Mouse (Mus musculus) E14TG2a.4 (cell line): ENCODE measurements at regions not wholly inside any gene's neighbourhood (a gene's known extent, or its start where the extent isn't known, plus 50 kb on each side); places are given as distances from the start of the nearest gene placed in this dataset.

ENCODE experiments used
- H3K27me3 ChIP-seq: 2 replicates; pipeline ENCODE4 v1.6.1; 2014; ENCODE audit warnings: low read length, control low read depth; ENCODE audit not compliant: insufficient read depth
- H3K36me3 ChIP-seq: 2 replicates; pipeline ENCODE4 v1.6.1; 2014; ENCODE audit warnings: low read length, control low read depth; ENCODE audit not compliant: insufficient read depth
- H3K4me1 ChIP-seq: replicated peaks from 2 replicates; pipeline ENCODE4 v1.6.1; 2014; ENCODE audit warnings: low read depth, low read length, control low read depth
- H3K4me3 ChIP-seq: replicated peaks from 2 replicates; pipeline ENCODE4 v1.5.1; 2014; ENCODE audit warnings: mild to moderate bottlenecking, low read length
- H3K9me3 ChIP-seq: 2 replicates; pipeline ENCODE4 v1.6.1; 2014; ENCODE audit warnings: low read length, control low read depth
- CTCF ChIP-seq: conservative IDR thresholded peaks from 2 replicates; pipeline ENCODE4 v1.5.1; 2014; ENCODE audit warnings: low read length
- NANOG ChIP-seq: IDR thresholded peaks from 2 replicates; pipeline ENCODE4 v1.6.1; 2014; ENCODE audit warnings: borderline replicate concordance, low read length, mixed read lengths
- POU5F1 ChIP-seq: IDR thresholded peaks from 2 replicates; pipeline ENCODE4 v1.6.1; 2014; ENCODE audit warnings: low read length, borderline replicate concordance

DNA sequence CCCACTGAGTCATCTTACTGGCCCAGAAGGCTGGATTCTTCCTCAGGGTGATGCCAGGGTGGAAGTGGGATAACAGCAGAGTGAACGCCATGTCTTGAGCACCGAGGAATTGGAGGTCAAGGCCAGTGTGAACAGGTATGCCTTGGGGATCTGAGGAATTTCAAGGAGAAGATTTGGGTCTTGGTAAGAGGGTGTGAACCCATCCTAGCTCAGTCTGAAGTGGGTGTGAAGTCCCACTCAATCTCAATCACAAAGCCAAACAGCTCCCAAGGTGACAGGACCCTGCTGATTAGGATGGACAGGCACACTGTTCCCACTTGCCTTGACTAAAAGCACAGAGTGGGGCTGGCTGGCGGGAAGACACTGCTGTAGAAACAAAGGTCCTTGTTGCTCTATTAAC, 224.0 kb upstream of the Peli2 start:
- H3K27me3 ChIP-seq: no peaks in the 10 kb centered on the region
- H3K36me3 ChIP-seq: no peaks in the 10 kb centered on the region
- no peak for TF ChIP-seq CTCF
- no peak for TF ChIP-seq POU5F1
- TF ChIP-seq NANOG: no peak
- H3K4me3 ChIP-seq: no peak overlapping the region
- peaks cover 9% of the 10 kb centered on the region; the same call in 1 of the 2 replicates for H3K4me1 ChIP-seq
- no peaks in the 10 kb centered on the region for H3K9me3 ChIP-seq

- H3K36me3 ChIP-seq: no peaks in the 10 kb centered on the region
- no peaks in the 10 kb centered on the region for H3K9me3 ChIP-seq
- no peaks in the 10 kb centered on the region for H3K27me3 ChIP-seq
- H3K4me3 ChIP-seq: no peak overlapping the region
- TF ChIP-seq POU5F1: no peak
- no peak for TF ChIP-seq CTCF
- no peak for TF ChIP-seq NANOG
- peaks cover 9% of the 10 kb centered on the region; the same call in 1 of the 2 replicates for H3K4me1 ChIP-seq
Measured at GRCm38 (mm10) chr14:47897907-47898530, 222.6 kb upstream of the Peli2 start.

DNA sequence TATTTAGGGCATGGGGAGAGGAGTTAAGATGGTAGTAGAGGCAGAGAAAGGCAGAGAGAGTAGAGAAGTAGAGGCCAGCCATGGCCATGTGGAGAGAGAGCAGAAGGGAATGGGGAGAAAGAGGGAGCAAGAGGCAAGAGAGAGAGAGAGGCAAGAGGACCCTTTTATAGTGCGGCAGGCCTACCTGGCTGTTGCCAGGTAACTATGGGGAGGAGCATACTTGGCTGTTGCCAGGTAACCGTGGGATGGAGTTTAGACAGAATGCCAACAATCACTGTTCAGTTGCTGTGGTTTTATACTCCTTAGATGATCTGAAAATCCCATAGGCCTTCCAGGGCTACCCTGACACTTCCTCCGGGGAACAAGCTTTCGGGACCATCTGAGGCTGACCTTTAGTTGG, 222.0 kb upstream of the Peli2 start:
- no peaks in the 10 kb centered on the region for H3K9me3 ChIP-seq
- H3K36me3 ChIP-seq: no peaks in the 10 kb centered on the region
- peaks cover 9% of the 10 kb centered on the region; the same call in 1 of the 2 replicates for H3K4me1 ChIP-seq
- H3K27me3 ChIP-seq: no peaks in the 10 kb centered on the region
- TF ChIP-seq NANOG (no peak), CTCF (no peak), POU5F1 (no peak)
- no peak overlapping the region for H3K4me3 ChIP-seq

DNA sequence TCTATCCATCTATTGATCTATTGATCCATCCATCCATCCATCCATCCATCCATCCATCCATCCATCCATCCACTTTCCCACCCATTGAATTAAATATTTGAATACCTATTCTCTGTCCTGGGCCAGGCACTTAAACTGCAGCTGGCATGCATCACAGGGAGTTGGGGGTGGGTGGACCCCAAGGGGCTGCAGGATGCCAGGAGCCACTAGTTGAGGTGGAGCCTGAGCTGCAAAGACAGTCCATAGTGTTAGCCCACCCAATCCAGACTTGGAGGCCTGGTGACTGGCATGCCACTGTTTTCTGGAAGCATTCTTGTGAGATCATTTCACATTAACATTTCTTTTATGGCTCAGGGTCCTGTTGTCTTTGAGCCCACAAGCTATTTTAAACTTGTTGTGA, 215.3 kb upstream of the Peli2 start:
- H3K36me3 ChIP-seq: no peaks in the 10 kb centered on the region
- no peaks in the 10 kb centered on the region for H3K27me3 ChIP-seq
- H3K9me3 ChIP-seq: no peaks in the 10 kb centered on the region
- 0 out of 2 replicates have a peak, but pooled peaks cover 2% of the 10 kb centered on the region for H3K4me1 ChIP-seq
- no peak overlapping the region for H3K4me3 ChIP-seq
- no peak for TF ChIP-seq CTCF

DNA sequence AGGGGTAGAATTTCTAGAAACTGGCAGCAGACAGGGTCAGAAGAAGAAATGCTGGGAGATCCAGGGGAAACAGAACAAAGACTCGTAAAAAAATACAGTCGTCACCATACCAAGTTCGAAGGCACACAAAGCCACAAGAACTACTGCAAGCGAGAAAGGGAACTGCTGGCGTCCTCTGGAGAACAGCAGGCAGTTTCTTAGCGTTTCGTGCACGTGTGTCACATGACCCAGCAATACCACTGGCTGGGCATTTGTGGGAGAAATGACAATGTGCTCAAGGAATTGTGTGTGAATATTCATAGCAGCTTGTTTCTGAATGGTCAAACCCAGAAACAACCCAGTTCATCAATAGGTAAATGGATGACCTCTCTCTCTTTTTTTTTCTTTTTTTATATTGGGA, 211.5 kb upstream of the Peli2 start:
- peaks cover 13% of the 10 kb centered on the region for H3K4me1 ChIP-seq
- H3K9me3 ChIP-seq: no peaks in the 10 kb centered on the region
- H3K36me3 ChIP-seq: no peaks in the 10 kb centered on the region
- TF ChIP-seq CTCF (no peak), POU5F1 (no peak), NANOG (no peak)
- H3K4me3 ChIP-seq: no peak overlapping the region
- no peaks in the 10 kb centered on the region for H3K27me3 ChIP-seq

DNA sequence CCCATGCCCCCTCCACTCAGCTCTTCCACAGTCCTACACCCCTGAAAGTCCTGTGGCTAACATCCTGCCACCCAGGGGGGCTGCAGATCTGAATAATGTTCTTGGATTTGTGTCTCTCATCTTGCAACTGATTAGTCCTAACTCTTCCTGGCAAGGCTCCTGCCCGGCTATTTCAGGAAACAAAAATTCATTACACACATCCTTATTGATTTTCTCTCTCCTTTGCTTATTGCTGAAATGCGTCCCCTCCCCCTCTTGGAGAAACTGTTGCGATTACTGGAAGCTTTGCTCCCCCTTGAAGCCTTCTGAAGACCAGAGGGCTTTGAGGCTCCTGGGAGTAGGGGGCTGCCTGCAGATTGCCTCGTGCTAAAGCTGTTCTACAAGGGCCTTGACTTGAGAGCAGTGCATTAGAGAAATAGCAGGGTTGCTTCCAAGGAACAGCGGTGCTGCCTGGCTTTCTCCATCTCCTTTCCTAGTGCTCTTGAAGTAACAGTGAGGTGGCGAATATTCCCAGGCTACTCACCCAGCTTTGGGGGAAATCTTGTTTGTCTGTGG, 209.8 kb upstream of the Peli2 start:
- H3K27me3 ChIP-seq: 0 out of 2 replicates have a peak, but pooled peaks cover 4% of the 10 kb centered on the region
- no peak overlapping the region for H3K4me3 ChIP-seq
- H3K9me3 ChIP-seq: no peaks in the 10 kb centered on the region
- peaks cover 13% of the 10 kb centered on the region for H3K4me1 ChIP-seq
- TF ChIP-seq CTCF: no peak
- no peak for TF ChIP-seq NANOG
- TF ChIP-seq POU5F1: no peak
- H3K36me3 ChIP-seq: no peaks in the 10 kb centered on the region

- H3K4me3 ChIP-seq: no peak overlapping the region
- peaks cover 13% of the 10 kb centered on the region for H3K4me1 ChIP-seq
- no peaks in the 10 kb centered on the region for H3K36me3 ChIP-seq
- no peak for TF ChIP-seq CTCF
- no peak for TF ChIP-seq NANOG
- TF ChIP-seq POU5F1: no peak
- no peaks in the 10 kb centered on the region for H3K9me3 ChIP-seq
- H3K27me3 ChIP-seq: 0 out of 2 replicates have a peak, but pooled peaks cover 4% of the 10 kb centered on the region
Measured at GRCm38 (mm10) chr14:47911546-47912545, 208.8 kb upstream of the Peli2 start.

DNA sequence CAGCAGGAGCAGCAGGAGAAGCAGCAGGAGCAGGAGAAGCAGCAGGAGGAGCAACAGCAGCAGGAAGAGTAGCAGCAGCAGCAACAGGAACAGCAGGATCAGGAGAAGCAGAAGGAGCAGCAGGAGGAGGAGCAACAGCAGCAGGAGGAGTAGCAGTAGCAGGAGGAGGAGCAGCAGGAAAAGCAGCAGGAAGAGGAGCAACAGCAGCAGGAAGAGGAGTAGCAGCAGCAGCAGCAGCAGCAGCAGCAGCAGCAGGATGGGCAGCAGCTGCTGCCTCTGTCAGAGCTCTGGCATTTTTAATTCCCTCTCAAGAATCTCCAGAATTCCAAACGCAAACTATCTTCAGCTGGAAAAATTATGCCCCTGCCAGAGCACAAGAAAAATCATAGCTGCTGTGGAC, 205.0 kb upstream of the Peli2 start:
- TF ChIP-seq CTCF: no peak
- TF ChIP-seq POU5F1: no peak
- TF ChIP-seq NANOG: no peak
- Histone ChIP-seq H3K4me3 (no peak overlapping the region), H3K4me1 (peaks cover 9% of the 10 kb centered on the region), H3K27me3 (0 out of 2 replicates have a peak, but pooled peaks cover 4% of the 10 kb centered on the region), H3K36me3 (no peaks in the 10 kb centered on the region), H3K9me3 (peaks cover 7% of the 10 kb centered on the region; the same call in 1 of the 2 replicates)
